Mouse (Mus musculus): ENCODE measurements at regions not wholly inside any gene's neighbourhood (a gene's known extent, or its start where the extent isn't known, plus 50 kb on each side); places are given as distances from the start of the nearest gene placed in this dataset.
A peak's percentile ranks its signal among the peaks of the same experiment; 100 is the strongest.

- DNase-seq (ENCODE audit: low spot score in 2 of 2): no peak
Measured at GRCm38 (mm10) chr4:66622650-66623394, 204.6 kb upstream of the Tlr4 start.

DNA sequence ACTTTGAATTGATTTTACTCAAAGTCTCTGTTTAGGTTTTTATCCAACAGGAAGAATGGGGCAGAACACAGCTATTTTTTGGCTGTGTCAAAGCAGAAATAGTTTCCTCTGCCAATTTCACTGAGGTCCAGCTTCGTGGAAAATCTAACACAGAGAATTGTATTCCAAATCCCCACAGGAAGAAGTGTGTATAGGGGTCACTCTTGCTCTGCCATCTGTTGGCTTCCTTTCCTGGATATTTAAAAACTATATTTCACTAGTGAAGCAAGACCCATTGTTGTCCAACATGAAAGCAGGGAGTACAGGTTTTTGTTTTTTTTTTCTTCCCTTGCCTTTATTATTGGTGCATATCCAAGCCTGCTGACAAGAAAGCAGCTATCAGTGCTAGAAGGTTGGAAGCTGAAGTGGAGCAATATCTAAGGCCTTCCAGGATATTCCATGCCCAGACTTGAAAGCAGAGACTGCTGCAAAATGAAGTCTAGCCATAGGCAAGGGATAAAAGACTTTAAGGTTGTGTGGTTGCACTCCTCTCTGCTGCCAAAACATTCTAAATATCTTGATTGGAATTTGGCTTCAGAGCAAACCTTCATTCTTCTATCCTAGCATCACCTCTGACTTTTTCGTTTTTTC is 208.5 kb upstream of the Tlr4 start:
- DNase-seq (ENCODE audit: low spot score in 2 of 2): no peak

DNA sequence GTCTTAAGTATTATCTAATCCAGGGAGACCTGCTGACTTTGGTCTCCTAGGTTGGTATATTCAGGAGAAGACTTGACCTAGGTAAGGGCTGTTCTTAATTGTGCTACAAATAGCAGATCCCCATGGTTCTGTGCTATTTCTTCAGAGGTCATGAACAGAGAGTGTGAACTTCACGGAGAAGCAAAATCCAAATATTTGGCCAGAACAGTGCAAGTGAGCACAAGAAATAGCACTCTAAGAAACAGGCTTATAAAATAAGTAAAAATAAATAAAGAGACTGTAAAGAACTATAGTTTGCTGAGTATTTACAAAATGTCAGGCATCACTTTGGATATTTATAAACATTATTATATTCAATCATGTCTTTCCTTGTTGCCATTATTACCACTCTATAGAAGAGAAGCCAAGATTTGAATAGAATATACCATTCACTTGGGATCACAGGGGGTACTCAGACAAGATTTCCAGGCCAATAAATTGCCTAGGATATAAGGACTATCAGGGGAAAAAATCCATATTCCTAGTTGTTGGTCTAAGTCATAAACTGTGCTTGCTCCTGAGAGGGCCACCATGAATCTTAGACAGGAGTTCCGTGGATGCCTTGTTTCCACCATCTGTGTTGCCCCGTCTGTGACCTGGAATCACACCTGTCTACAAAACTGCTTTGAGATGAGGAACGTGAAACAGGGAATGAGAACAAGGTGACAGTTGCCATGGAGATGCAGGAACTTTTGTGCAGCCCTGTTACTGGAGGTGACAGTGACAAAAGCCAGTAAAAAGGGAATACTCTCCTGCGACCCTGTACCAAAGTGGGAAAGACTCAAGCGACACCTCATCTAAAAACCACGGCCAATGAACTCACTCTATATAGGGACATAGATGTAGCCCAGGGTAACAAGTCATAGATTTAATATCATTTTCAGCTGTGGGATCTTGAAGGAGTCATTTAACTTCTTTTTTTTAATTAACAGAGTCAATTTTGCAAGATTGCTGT is 209.3 kb upstream of the Tlr4 start:
- no peak for DNase-seq (ENCODE audit: low spot score in 2 of 2)

- DNase-seq (ENCODE audit: low spot score in 2 of 2): no peak
Measured at GRCm38 (mm10) chr4:66617101-66617500, 210.3 kb upstream of the Tlr4 start.

GRCm38 (mm10) chr4:66604849-66605248 is 200.4 kb upstream of the Astn2 start:
- DNase-seq (ENCODE audit: low spot score in 2 of 2): no peak

GRCm38 (mm10) chr4:66598737-66599136 is 194.3 kb upstream of the Astn2 start:
- no peak for DNase-seq (ENCODE audit: low spot score in 2 of 2)

DNA sequence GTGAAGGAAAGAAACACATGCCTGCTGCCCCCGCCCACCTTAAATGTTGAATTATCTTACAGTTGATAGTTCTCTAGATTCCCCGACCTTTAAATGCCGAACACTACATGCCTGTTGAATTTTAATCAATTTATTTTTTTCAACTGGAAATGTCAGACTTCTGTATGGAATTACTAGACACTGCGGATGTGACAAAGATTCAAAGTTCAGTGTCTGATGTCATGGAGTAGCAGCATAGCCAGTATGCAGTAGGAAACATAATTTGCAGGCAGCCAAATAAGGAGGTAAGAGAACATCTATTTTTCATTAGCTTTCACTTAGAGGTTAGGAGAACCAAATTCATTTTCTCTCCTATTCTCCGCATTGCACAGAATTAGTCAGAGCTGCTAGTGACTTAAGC is 182.2 kb upstream of the Astn2 start:
- no peak for DNase-seq (ENCODE audit: low spot score in 2 of 2)

GRCm38 (mm10) chr4:66586166-66586565 is 181.8 kb upstream of the Astn2 start:
- DNase-seq (ENCODE audit: low spot score in 2 of 2): no peak

DNA sequence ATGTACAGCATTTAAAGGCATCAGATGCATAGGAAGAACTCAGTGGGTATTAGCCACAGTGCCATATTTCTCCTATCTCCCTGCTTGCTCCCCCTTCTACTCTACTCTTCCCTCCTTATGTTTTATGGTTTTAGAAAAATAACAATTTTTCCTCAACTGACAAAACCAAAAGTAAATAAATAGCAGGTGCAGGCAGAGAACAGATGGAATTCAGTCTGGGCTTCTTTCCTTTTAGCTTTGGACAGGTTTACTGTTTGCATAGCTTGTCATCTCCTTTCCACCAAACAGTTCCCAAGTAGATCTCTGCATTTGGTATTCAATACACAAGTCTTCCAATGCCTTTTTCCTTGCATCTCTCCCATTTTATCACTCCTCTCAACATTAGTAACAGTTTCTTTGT is 152.5 kb upstream of the Astn2 start:
- no peak for DNase-seq (ENCODE audit: low spot score in 2 of 2)

GRCm38 (mm10) chr4:66550306-66551104 is 146.1 kb upstream of the Astn2 start:
- no peak for DNase-seq (ENCODE audit: low spot score in 2 of 2)

DNA sequence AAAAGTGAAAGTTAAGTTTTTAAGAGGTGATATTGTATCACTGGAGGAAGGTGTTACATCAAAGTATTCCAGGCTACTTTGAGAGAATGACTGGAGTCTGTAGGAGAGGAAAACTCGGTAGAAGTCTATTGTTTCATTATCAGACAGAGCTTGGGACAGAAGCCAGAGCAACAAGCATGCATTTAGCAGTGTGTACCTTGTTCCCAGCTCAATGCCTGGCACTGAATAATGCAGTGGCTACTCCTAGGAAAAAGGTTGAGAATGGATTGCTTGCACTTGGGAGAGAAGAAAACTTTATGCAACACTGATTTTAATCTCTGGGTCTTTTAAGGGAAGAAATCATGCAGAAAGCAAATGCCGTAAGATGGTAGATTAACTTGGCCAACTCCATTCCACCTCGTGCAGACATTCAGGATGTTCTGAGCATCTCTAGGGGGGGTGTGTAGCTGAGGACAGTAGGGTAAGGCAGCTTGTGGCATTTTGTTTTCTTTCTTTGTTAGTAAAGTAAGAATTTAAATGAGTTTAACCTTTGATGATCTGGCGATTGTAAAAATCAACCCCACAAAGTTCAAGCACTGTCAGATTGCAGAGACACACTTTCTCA is 138.5 kb upstream of the Astn2 start:
- DNase-seq (ENCODE audit: low spot score in 2 of 2): no peak

- no peak for DNase-seq (ENCODE audit: low spot score in 2 of 2)
Measured at GRCm38 (mm10) chr4:66524456-66524855, 120.0 kb upstream of the Astn2 start.

- DNase-seq (ENCODE audit: low spot score in 2 of 2): no peak
Measured at GRCm38 (mm10) chr4:66523886-66524245, 119.5 kb upstream of the Astn2 start.

DNA sequence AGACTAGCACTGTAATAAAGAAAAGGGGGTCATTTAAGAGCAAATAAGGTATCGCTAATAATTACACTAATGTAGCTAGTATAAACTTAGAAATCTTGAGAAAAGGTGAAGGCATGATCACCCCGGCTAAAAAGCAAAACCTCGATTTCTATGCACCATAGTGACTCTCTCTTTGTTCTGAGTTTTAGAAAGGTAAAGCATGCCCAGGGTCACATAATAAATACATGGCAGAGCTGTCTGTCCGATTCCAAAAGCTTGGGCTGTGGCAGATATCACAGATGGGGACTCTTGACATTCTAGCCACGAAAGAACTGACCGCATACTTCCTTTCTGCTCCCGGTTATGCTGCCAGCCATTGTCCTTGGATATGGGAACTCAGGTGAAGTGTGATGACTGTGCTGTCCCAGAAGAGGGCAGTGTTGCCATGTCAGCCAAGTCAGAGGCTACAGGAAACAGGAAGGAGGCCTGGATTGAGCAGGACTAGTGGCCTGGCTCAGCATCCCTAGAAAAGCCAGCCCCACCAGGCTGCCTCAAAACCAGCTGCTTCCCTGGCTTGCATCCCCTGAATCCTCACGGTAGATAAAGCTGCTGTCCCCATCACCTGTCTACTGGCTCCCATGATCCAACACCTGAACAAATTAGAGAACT is 119.0 kb upstream of the Astn2 start:
- DNase-seq (ENCODE audit: low spot score in 2 of 2): peak in 1 of 2 experiments; percentile 9

DNA sequence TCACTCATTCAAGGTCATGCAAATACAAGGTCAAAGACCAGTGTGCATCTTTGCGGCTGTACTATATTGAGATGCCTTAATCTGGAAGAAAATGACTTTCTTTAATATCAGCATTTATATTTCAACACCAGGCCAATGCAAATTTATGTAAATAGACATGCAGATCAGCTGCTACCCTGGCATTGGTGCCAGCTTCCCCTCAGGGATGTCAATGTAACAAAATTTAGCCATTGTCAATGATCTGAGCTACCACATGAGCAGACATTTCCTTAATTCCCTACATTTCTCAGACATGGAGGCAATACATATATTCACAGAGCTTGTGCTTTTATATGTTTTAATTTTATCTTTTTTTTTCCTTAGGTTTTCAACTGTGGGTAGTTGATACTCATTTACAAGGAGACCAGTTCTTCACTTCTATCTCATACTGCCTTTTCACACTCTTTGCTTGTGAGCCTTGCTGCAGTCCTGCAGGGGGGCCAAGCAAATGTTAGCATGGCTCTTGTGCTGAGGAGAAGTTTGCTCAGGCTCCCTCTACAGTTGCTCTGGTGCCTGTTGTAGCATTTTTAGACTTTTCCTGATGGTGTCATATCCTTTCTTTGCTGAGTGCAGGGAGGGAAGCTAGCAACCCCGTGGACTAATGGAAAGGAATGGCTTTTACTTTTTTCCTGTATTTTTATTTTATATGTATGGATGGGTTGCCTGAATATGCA is 117.8 kb upstream of the Astn2 start:
- no peak for DNase-seq (ENCODE audit: low spot score in 2 of 2)

DNA sequence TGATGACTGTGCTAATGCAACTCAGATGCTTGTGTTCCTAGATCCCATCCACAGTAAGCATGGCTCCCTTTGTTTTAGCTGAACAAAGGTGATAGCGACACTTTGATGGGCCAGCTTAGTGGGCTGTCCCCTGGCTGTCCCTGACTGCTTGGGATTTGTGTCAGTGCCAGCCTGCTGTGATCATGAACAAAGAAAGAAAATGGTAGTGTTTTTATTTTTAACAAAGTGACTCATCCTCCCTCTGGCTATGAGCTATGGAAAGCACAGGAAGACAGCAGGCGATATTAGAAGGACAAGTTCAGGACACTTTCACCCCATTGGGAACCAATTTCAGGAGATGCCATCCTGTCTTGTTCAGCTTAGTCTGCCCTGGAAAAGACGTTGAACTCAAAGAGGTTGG is 116.4 kb upstream of the Astn2 start:
- DNase-seq (ENCODE audit: low spot score in 2 of 2): no peak

GRCm38 (mm10) chr4:66515815-66516214 is 111.4 kb upstream of the Astn2 start:
- no peak for DNase-seq (ENCODE audit: low spot score in 2 of 2)

DNA sequence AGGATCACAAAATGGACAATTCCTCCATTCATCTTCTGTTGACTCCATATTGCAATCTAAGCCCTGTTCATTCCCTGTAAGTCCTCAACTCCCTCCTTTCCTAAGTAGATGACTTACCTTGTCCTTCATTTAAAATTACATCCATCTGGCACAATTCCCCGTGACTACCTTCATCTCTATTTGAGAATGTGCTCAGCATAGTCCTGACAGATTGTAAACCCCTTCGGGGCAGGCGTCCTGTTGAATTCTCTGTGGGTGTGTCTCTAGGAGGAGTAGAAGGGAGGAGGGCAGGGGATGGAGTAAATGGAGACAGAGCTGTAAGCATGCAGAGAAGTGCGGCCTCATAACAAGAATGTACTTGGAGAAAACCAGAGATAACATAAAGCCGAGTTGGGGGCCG is 79.1 kb upstream of the Astn2 start:
- DNase-seq (ENCODE audit: low spot score in 2 of 2): no peak

DNA sequence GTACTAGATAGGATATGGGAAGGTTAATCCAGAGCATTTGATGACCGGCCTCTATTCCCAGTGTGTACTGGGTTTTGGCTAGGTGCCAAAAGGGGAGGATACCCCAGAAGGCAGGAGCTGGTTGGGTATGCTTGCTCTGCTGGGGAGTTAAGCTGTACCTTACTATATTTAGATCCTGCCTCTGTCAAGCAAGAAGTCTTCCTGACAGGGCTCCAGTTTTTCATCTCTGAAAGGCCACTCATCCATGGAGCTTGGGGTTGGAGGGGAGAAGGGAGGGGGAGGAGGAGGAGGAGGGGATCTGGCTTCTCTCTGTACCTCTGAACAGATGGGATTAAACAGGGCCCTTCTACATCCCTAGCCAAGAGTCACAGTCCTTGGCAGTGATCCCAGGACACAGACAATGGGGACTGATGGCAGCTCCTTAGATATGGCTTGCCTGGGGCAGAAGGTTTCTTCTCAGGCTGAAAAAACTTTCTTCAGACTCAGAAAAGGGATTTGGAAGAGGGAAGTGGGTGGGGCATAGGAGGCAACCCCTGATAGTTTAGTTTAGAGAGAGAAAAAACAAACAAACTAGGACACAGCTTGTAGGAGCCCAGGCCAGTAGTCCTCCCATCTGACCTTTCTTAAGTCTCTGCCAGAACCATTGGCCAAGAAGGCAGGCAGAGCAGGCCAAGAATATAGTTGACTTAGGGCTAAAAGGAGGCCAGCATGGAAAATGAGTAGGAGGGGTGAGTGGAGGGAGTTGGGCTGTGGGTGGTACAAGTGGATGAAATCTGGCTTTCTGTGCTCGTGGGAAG is 78.3 kb upstream of the Astn2 start:
- peak in 1 of 2 experiments; percentile 72 for DNase-seq (ENCODE audit: low spot score in 2 of 2)
